Mouse (Mus musculus): ENCODE results near the gene Sdk2.

The Sdk2 gene

GRCm38 (mm10) chr11:114047887-114048331 lies 18.9 kb downstream of the Sdk2 start:
- in situ Hi-C loops (cut with MboI; ENCODE audit: low sequenced_read_pairs) = no loop called here

DNA sequence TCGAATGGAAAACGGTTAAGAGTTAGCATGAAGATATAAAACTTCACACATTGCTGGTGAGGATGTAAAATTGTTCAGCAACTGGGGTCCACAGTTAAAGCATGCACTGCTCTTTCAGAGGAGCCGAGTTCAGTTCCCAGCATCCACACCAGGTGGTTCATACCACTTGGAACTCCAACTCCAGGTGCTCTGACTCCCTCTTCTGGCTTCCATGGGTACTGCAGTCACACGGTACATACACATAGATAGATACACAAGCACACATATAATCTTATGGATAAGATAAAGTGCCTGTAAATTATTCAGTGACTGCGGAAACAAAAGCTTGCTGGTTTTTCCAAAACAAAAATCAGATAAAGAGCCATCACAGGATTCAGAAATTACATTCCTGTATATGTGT lies 19.9 kb downstream of the Sdk2 start:
- in situ Hi-C loops (cut with MboI; ENCODE audit: low sequenced_read_pairs) = no loop called here

GRCm38 (mm10) chr11:114044373-114044772 lies 22.5 kb downstream of the Sdk2 start:
- in situ Hi-C loops (cut with MboI; ENCODE audit: low sequenced_read_pairs) = no loop called here

DNA sequence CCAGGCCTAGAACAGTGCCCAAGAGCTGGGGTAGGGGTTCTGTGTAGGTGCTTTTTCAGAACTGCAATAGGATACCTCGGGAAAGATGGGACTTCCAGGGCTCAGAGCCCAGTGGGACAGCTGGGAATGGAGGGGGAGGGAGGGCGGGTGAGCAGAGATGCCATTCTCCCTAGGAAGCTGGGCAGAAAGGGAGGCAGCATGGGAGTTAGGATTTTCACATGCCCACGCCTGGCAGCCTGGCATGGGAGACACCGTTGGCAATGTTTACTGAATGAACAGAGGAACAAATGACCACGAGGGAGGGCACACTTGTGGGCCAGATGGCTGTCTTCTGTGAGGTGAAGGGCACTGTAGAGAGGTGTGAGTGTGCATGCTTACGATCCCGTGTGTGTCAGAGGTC lies 23.3 kb downstream of the Sdk2 start:
- in situ Hi-C loops (cut with MboI; ENCODE audit: low sequenced_read_pairs) = no loop called here

GRCm38 (mm10) chr11:114040391-114041035 lies 26.3 kb downstream of the Sdk2 start:
- in situ Hi-C loops (cut with MboI; ENCODE audit: low sequenced_read_pairs) = no loop called here

DNA sequence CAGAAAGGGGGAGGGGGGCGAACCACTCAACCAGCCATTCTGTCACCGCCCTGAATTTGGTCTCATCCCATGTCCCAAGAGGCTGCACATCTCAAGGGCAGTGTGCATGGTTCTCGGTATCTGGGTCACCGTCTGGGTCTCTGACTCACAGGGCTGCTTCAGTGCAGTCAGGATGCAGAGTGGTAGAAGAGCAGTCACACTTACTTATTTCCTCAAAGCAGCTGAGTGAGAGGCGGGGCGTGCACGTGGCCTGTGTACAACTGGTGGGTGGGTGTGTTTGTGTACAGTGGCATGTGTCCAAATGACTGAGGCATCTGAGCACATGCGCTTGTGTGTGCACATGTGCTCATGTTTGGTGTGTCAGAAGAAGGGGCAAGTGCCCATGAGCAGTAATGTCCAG lies 28.8 kb downstream of the Sdk2 start:
- in situ Hi-C loops (cut with MboI; ENCODE audit: low sequenced_read_pairs) = no loop called here

DNA sequence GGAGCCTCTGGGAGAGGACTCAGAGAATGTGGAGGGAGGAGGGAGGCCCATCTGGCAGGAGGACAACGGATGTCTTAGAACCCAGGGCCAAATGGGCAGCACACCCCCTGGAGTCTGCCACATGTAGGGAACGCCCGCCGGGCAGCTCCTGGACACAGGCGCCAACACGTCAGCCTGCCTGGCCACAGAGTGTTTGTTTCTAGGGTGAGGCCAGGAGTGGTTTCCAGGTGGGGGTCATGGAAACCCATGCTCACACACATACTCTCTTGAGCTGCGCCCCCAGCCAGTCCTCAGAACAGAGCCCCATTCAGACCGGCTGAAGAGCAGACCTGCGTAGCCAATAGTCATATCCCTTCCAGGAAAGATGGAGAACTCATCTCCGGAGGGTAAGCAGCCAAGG lies 35.4 kb downstream of the Sdk2 start:
- in situ Hi-C loops (cut with MboI; ENCODE audit: low sequenced_read_pairs) = no loop called here

- in situ Hi-C loops (cut with MboI; ENCODE audit: low sequenced_read_pairs) = no loop called here
Measured at GRCm38 (mm10) chr11:114030214-114030613, 36.6 kb downstream of the Sdk2 start.

GRCm38 (mm10) chr11:114028512-114028911 lies 38.3 kb downstream of the Sdk2 start:
- in situ Hi-C loops (cut with MboI; ENCODE audit: low sequenced_read_pairs) = no loop called here

DNA sequence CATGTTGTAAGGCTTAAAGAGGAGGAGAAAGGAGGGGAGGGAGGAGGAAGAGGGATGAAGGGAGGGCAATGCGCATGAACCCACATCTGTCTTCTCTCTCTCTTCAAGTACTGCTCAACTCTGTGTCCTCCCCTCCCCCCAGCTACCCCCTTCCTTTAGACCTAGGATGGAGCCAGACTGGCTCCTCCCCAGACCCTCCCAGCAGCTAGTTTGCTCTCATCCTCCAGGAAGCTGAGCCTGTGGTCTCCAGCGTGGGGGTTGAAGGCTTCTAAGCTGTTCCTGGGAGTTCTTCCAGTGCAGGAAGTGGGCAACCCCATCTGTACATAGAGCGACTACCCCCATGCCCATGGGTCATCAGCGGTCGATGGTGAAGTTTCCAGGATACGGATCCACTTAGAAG lies 38.8 kb downstream of the Sdk2 start:
- in situ Hi-C loops (cut with MboI; ENCODE audit: low sequenced_read_pairs) = no loop called here

DNA sequence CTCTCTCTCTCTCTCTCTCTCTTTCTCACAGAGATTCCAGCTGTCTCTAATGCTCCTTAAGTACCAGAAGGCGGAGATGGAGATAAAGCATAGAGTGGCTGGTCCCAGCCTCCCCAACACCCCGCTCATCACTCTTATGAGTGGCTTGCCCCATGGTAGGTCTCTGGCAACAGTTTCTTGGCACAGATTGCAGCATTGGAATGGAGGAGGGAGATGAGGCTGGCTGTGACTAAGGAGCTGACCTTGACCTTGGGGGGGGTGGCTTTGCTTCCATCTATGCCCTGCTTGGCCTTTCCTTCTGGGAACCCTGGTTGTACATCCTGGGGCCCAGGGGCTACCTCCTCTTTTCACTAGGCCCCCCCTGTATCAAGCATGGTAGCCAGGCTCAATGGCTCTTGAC lies 41.8 kb downstream of the Sdk2 start:
- in situ Hi-C loops (cut with MboI; ENCODE audit: low sequenced_read_pairs) = no loop called here

GRCm38 (mm10) chr11:114023965-114024364 lies 42.9 kb downstream of the Sdk2 start:
- in situ Hi-C loops (cut with MboI; ENCODE audit: low sequenced_read_pairs) = no loop called here

GRCm38 (mm10) chr11:114022166-114022565 lies 44.7 kb downstream of the Sdk2 start:
- in situ Hi-C loops (cut with MboI; ENCODE audit: low sequenced_read_pairs) = no loop called here

- in situ Hi-C loops (cut with MboI; ENCODE audit: low sequenced_read_pairs) = no loop called here
Measured at GRCm38 (mm10) chr11:114019087-114019486, 47.8 kb downstream of the Sdk2 start.

GRCm38 (mm10) chr11:114016889-114017392 lies 49.9 kb downstream of the Sdk2 start:
- in situ Hi-C loops (cut with MboI; ENCODE audit: low sequenced_read_pairs) = no loop called here

- in situ Hi-C loops (cut with MboI; ENCODE audit: low sequenced_read_pairs) = no loop called here
Measured at GRCm38 (mm10) chr11:114016108-114016888, 50.5 kb downstream of the Sdk2 start.

GRCm38 (mm10) chr11:114011523-114011922 lies 55.3 kb downstream of the Sdk2 start:
- in situ Hi-C loops (cut with MboI; ENCODE audit: low sequenced_read_pairs) = no loop called here

DNA sequence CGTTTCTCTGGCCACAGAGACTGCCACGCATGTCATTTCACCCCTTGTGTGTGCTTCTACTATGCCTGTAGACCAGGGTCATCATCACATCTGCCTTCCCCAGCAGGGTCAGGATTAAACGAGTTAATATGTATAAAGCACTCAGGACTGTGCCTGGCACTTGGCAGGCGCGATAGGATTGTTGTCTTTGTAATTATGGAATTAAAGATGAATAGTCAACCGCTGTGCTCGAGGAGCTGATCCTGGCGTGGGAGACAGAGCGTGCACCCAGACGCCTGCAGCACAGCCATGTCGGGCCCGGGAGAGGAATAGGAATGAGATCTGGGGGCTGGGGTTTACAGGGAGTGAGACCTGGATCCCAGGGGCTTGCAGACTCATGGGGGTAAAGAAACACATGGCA lies 61.0 kb downstream of the Sdk2 start:
- in situ Hi-C loops (cut with MboI; ENCODE audit: low sequenced_read_pairs) = no loop called here

- in situ Hi-C loops (cut with MboI; ENCODE audit: low sequenced_read_pairs) = no loop called here
Measured at GRCm38 (mm10) chr11:114004651-114005050, 62.2 kb downstream of the Sdk2 start.

- in situ Hi-C loops (cut with MboI; ENCODE audit: low sequenced_read_pairs) = no loop called here
Measured at GRCm38 (mm10) chr11:114003195-114003594, 63.7 kb downstream of the Sdk2 start.

DNA sequence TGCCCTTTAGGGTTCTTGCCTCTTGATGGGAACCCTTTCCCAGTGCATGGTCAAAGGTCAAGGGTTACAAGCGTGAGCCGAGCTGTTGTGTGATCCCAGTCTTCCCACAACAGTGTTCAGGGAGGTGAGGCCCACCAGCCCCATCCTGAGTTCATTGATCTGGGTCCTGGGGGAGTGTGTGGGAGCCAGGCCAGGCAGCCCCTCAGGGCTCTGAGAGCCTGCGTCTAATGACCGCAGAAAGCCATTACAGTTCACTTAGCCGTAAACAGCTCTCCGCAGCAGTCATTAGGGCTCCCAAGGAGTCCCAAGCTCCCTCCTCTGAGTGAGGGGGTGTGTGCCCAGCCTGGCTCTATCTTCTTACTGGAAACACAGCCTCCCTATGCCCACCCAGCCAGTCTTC lies 66.8 kb downstream of the Sdk2 start:
- in situ Hi-C loops (cut with MboI; ENCODE audit: low sequenced_read_pairs) = no loop called here

GRCm38 (mm10) chr11:113998702-113999101 lies 68.1 kb downstream of the Sdk2 start:
- in situ Hi-C loops (cut with MboI; ENCODE audit: low sequenced_read_pairs) = no loop called here

Data from CH12F3 (cell line).